Mouse (Mus musculus) gastrocnemius, postnatal 14 days (tissue): Measurements from ENCODE around the gene Ets1. TPM values are rescaled to one million over a fixed set of nuclear protein-coding genes. Genes with fewer than 3 reads are reported as not detected.

Experiments used
- DNase-seq: peaks from one replicate; pipeline ENCODE4 v3.0.0; 2021; ENCODE audit warnings: mixed read lengths
- intact Hi-C: fragments of 180-260 bp; cut with DNase I; formaldehyde crosslinking; loops from one replicate; pipeline ENCODE4 v1.15.1; 2025; ENCODE audit warnings: low total_unique reads
- total RNA-seq, 2 experiments: library from RNA; stranded (reverse); gene quantifications; 2 replicates each; pipeline ENCODE4 v1.2.3; 2021

Ets1 gene
- total RNA-seq, 2 experiments from 2014 or later, result 33.0 to 35.7 TPM

DNA sequence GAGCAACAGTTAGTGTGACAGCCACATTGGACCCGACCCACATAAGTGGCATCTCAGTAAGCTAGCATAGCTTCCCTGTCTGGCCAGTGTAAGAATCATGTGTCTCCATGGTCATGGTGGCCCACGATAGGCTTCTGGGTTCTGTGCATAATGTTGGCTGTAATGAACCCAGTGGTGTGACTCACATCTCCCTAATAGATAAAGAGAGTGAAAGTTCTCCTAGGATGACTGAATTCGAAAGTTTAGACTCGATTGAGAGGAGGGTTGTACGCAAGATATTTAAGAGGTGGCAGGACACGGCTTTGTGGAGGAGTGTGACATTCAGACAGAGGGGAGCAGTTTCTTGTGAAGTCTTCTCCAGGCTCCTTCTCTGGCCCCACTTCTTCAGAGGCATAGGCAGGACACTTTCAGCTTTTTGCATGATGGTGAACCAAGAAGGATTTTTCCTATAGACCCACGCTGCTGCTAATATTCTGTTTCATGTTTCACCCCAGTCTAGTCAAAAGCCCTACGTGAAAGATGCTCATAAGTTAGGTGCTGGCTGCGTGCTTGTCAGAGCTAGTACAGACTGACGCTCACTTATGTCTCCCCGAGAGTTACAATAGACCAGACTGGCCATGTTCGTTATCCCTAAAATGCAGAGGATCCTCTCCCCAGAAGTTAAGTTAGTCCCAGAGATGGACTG, 109.2 kb downstream of the Ets1 start:
- DNase-seq, result no peak
- intact Hi-C loops, result no loop called here

DNA sequence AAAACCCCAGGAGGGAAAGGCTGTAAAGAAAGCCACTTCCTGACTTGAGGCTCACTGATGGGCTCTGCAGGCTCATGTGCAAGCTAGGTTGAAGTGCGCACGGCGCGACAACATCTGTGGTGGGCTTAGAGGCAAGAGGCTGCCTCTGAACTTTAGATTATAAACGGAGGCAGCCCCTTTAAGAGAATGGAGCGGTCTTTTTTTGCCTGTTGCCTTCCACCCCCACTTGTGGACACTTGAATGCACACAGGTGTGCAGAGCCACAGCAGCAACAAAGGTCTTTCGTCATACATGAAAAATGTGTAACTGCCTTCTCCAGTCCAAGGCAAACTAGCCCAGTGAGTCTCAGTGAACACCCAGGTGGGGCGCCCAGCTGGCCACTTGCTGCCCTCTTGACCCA, 110.0 kb downstream of the Ets1 start:
- DNase-seq, result no peak
- intact Hi-C loops, result no loop called here

DNA sequence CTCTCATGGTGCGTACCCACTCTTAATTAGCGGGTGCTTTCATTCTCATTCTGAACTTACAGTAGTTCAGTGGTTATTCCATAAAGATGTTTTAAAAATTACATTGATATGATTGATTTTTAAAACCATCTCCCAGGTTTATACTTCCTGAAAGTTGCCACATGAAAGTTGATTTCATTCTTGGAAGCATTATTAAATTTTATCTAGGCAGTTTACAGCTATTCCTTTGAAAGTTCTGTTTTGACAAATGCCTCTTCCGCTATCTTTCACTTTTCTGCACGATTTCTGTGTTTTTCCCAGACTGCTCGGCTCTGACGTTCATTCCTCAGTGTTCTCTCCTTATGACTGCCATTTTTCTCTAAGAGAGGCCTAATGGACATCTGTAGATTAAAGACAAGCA, 110.6 kb downstream of the Ets1 start:
- intact Hi-C loops, result no loop called here
- no peak for DNase-seq

DNA sequence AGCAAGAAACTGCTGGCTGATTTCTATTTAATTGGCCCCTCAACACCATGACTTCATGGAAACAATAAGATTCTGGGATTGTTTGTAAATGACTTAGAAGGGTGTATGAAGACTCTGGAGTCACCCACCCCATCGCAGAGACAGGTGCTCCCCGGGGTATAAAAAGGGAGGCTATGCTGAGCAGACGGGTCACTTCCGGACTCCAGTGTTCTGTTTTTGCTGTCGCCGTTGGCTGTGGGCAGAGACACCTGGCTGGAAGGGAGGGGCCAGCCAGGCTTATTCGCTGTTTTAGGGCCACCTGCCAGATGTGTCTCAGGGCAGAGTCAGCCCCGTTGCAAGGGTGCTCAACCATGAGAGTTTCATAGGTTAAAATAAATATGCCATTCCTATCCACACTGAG, 111.6 kb downstream of the Ets1 start:
- intact Hi-C loops, result no loop called here
- no peak for DNase-seq

DNA sequence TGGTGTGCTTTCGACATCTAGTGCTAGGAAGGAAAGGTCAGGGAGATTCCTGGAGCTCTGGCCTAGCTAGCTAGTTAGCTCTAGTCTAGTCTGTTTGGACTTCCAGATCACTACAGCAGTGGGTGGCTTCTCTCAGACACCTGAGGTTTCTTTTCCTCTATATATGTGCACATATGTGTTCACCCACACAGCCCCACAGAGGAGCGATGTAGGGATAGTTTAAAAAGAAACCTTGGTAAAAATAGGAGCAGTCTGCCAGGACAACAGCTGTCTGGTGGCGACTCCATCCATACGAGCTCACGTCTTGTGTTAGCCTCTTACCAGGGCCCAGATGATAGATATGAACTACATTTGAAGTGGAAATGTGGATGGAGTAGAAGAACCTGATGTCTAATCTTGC, 112.5 kb downstream of the Ets1 start:
- DNase-seq, result no peak
- intact Hi-C loops, result no loop called here

DNA sequence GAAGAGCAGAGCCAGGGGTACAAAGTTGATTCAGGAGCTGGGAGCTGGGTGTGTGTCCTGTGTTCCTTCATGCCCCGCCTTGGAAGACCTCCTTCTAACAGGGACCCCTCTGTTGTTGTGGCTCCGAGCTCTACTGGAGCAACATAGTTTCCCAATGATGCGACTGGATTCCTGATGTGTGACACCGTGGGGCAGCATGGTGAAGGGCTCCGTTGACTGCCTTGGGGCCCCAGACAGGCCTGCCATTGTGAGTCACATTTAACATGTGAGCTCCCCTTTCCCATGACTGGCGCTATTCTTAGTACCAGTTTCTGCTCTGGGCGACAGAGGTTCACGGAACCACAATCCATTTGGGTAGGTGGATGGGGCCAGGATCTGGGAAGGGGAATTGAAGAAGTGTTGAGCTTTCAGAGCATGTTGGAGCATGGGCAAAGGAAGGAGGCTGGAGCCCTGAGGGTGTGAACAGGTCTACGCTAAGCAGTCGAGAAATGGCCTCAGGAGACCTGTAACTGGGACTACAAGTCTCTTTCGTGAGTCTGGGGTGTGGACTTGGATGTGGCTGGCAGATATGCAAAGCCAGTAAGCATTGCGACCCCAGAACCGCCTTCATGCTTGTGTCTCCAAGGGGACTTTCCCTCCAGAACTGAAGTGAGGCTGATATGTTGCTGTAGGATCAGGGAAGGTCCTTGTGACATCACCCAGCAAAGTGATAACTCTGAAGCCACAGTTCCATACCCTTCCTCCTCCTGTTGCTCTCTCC, 113.9 kb downstream of the Ets1 start:
- DNase-seq, result no peak
- intact Hi-C loops, result no loop called here

DNA sequence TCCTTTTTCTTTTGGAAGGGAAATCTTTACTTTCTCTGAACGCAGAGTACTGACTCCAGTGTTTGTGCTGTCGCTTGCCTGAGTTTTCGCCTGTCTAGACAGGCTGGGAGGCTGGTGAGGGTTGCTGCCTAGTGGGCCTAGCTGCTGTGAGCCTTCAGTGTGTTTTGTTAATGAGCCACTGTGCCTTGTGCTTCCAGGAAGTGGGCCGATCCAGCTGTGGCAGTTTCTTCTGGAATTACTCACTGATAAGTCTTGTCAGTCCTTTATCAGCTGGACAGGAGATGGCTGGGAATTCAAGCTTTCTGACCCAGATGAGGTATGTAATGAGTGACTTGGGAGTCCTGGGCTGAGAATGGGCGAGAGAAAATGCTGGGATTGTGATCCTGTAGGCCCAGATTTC, 116.6 kb downstream of the Ets1 start:
- intact Hi-C loops, result no loop called here

DNA sequence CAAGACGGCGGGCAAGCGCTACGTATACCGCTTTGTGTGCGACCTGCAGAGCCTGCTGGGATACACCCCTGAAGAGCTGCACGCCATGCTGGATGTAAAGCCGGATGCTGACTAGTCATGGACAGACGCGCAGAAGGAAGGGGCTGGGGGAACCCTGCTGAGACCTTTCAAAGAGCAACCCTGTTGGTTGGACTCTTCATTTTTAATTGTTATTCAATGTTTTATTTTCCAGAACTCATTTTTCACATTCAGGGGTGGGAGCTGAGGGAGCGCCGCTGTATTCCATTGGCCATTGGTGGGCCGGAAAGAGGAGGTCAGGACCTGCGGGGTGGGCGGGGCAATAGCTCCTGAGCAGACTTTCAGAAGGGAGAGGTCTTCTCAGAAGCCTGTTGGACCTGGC, 118.3 kb downstream of the Ets1 start:
- DNase-seq, result no peak
- intact Hi-C loops, result no loop called here

More for the DNA sequence above, 116.6 kb downstream of the Ets1 start:
- DNase-seq, result no peak

DNA sequence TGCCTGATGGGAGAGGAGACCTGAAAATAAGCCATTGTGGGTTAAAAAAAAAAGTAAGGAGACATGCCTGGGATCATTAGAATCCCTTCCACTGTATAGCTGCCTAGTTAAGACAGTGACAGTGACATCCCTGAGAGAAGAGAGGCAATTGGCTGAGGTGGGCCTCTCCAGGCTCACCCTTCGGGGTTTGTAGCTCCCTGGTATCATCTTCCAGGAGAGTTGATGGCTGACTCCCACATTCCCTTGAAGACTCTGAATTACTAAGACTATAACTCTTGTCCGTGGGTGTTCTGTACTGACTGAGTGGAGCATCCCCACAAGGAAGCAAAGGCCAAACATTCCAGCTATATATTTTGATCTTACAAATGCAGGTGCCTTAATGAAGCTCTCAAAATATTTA, 120.0 kb downstream of the Ets1 start:
- intact Hi-C loops, result no loop called here
- DNase-seq, result no peak

DNA sequence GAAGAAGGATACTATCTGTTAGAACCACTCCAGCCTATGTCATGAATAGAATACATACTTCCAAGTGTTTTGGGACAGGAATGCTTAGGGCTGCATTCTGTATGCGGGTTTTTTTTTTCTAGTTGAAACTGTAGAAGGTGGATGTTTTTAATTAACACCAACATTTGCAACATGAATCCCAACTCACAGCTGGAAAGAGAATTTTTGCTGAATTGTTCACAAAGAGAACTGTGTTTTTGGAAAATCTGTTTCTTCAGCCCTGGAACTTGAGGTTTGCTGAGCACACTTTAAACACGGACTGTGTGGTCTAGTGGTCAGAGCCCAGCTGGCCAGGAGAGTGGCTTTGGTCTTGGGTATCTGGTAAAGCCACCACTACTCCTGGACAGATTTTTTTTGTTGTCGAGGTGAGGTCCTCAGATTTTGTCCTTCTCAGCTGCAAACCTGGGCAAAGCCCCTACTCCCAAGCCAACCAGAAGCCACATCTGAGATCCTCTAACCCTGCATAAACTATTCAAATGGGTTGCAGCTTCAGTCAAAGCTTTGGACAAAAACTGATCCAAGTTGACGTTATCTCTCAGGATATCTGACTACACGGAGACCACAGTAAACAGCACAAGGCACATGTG, 122.4 kb downstream of the Ets1 start:
- DNase-seq, result no peak
- intact Hi-C loops, result no loop called here

DNA sequence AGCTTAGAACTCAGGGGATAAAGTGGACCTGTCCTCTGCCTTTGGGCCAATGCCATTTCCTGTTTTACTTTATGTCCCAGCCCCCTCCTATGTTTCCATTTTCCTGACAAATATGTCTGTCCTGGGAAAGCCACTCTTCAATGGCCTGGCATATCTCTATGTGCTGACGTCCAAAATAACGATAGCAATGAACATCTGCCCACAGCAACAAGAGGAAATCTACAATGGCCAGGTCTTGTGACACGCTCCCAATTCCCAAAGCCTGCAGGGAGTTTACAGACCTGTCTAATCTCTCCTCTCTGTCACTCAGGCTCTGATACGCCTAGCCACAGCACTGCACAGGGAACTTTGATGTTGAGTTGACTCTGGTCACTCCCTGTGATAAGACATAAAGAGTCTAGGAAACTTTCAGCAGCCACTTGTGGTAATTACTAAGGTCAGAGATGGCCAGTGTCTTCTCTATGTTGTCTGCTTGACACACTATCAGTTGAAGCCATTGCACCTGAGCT, 124.7 kb downstream of the Ets1 start:
- no peak for DNase-seq
- intact Hi-C loops, result no loop called here

DNA sequence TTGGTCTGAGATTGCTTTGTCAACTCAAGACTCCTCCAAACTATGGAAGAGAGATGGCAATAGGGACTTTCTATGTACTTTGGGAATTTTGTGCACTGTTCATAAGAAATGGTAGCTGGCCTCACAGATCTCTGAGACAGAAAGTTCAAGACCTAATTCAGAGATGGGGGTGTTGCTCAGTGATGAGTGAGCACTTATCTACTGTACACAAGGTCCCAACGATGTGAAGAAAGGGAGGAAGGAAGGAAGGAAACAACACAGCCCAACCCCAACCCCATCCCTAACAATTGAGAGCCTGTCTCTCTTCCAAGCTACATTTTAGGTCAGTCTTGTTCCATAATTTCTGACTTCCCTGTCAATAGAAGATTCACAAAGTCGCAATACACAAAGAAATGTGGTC, 125.3 kb downstream of the Ets1 start:
- no peak for DNase-seq
- intact Hi-C loops, result no loop called here

DNA sequence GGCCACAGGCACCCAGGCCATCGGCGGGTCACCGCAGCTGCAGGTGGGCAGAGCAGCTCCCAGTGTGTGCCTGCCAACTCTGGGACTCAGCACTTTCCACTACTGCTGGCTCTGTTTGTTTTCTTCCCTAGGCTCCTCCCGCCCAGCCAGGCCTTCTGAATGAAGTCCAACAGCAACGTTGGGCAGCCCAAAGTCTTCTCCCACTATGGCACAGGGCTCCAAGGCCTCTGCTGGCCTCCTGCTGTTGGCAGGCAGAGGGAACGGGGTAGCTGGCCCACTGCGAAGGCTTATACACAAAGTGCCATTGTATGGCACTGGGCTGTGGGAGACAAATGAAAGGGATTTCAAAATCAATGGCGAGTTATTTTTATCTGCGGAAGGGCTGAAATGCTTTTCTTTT, 128.4 kb downstream of the Ets1 start:
- intact Hi-C loops, result no loop called here
- no peak for DNase-seq

DNA sequence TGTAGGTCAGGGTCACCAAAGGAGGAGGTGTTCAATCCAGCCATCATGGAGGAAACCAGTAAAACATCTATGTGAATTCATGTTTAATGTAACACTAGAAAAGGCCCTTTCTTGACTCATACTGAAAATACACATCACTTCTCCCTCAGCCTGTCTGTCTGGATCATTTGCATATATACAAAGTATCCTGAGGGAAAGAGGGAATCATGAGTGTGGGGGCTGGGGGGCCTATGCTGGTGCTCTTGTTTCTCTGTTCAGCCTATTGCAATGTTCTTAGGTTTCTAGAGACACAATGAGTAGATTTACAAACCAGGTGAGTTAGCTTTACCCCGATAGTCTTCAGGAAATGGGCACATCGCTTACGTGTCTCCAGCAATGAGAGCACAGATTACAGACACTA, 129.1 kb downstream of the Ets1 start:
- intact Hi-C loops, result no loop called here
- DNase-seq, result no peak

DNA sequence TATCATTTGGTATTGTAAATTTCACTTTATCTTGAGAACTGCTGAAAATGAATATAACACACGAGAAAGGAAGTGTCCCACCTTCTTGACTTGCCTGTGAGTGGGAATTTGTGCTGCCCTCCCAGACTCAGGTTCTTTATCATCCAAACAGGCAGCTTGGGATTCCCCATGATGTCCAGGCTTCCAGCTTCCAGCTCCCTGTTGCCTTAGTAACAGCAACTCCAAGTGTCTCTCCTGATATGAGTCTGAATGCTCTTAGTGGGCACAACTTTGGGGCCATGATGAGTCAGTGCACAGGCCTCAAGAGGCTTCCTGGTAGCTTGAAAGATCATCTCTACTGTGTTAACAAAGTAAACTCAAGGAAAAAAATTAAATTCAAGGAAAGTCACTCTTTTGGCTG, 142.8 kb downstream of the Ets1 start:
- intact Hi-C loops, result no loop called here
- no peak for DNase-seq

DNA sequence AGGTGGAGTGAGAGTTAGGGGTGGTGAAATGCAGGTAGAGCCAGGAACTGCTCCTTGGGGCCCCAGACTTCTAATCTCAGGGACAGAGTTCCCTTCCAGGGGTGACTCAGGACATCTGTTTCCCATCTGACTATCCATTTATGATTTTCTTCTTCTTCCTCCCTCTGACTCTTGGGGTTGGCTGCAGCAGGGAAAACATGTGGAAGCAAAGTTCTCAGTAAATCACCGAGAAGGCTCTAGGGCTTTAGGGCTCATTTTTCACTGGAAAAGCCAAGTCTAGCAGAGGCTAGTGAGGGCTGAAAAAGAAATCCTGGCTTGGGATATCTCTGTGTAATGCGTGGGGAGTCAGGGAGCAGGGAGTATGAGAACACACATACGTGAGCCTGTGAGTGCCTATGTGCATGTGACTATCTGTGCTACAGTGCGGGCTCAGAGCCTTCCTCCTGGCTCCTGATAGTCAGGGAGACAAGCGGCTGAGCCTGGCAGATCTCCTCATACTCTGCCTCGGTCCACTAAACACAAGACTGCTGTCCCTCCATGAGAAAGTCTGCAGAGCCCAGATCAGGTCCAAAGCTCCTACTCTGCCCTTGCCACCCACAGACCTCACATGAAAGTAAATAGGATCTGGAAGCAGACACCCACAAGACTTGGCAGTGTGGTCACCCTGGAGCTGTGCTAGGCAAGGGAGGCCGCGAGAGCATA, 146.5 kb downstream of the Ets1 start:
- intact Hi-C loops, result no loop called here
- DNase-seq, result no peak

DNA sequence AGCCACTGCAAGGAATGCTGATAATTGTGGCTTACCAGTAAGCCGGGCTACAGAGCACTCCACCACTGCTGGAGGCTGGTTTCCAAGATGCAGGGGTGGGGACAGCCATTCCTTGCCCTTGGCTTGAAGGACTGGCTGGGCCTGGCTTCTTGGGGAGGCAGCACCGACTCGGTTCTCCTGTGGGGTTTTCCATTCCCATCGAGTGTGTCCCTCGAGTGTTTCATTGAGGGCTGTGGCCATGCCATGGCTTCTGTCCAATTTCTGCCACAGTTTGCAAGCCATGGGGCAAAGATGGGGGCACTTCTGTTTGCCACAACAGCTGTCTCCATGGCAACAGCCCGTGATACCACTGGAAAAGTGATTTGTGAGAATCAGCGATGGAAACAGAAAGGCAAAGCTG, 151.1 kb downstream of the Ets1 start:
- intact Hi-C loops, result no loop called here

DNA sequence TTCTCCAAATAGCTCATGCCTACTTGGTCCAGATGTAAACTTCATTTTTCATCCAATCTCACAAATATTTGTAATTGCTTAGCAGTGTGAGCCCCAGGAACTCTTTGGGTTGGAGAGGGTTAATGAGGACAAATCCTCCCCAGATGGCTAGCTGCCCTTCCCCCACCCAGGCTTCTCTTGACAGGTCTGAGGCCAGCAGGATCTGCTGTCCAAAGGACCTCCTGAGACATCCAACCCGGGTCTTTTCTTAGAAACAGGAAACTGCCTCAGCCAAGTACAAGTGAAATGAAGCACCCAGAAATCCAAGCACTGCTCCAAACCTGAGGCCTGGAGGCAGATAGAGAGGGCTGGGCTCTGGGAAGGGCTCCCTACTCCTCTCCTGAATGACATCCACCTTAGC, 151.6 kb downstream of the Ets1 start:
- DNase-seq, result peak; percentile 81
- intact Hi-C loops, result no loop called here

More for the DNA sequence above, 151.1 kb downstream of the Ets1 start:
- peak; percentile 18 for DNase-seq

DNA sequence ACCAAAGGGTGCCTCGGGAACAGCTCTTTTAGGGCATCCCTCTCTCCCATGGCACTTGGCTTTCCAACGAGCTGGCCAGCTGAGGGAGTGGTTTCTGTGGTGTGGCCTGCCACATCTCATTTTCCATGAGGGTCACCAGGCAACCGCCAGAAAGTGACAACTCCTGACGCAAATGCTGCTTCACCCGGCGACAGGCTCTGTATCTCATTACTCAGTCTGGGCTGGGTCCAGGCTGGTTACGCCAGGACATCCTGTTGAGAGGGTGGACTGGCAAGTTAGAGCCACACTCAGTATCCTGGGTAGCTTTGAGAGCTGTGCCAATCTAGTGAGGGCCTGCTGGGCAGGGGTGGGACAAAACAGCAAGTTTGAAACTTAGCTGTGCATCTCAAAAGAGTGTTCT, 153.3 kb downstream of the Ets1 start:
- intact Hi-C loops, result no loop called here

DNA sequence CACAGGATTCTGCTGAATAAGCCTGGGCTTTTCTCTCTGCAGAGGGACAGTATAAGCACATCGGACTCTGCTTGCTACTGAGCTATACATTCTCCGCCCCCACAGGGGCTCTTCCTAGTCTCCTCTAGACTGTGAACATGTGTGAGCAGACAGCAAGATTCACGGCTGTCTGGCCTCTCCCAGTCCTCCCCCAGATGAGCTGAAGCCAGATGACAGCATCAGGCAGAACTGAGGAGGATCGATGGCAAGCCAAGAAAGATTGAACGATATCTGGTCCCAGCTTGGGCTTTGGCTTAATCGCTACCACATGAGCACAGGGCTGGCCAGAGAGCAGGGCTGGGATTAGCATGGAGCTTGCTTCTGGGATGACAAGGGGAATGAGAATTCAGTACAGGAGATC, 155.7 kb downstream of the Ets1 start:
- DNase-seq, result peak; percentile 61
- intact Hi-C loops, result no loop called here

More for the DNA sequence above, 153.3 kb downstream of the Ets1 start:
- DNase-seq, result peak; percentile 70
